Mouse (Mus musculus) right cerebral cortex, adult 18-20 months (tissue): ENCODE measurements around the gene Tbl1x.

Source experiments
- DNase-seq: peaks from one replicate; pipeline ENCODE4 v3.0.0; 2022; ENCODE audit warnings: mixed read lengths

The Tbl1x gene

DNA sequence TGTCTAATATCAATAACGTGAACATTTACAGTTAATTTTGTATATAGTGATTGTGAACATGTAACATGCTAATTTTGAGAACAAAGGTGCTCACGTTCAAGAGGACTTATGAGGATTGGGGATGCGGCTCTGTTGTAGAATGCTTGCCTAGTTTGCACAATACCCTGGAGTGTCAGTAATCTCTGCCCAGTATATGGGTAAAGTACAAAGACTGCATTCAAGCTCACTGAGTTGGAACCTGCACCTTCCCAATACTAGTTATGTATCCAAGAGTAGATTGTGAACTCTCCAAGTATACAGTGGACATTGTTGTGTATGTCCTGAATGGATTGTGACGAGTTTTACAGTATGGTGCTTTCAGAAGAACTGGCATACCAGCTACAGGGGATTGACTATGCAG is 33.7 kb downstream of the Tbl1x start:
- DNase-seq, result no peak

DNA sequence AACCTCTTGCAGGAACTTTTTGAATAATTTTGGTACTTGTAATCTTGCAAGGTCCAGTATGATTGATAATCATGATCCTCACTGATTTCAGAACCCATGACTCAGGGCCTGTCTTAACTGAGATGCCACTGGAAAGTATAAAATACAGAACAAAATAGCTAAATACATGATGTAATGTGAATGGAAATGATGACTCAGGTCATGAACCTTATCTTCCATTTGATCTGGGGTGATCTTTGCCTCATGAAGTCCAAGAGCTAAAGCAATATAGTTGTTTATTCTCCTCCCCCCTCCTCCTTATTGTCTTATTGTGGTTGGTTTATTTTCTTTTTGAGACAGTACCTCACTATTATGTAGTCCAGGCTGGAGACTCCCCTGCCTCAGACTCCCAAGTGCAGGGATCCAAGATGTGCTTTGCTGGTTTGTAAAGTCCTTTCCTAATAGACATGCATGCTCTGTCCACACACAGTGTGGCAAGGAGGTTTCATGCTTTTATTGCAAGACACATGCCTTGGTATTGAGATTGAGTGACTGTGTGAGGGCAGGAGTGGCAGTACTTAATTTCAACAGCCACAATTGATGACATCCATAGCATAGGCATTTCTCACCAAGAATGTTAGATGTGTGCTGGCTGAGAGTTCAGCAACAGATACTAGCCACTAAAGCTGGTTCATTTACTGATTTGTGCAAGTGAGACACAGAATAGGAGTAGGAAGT is 34.7 kb downstream of the Tbl1x start:
- DNase-seq, result no peak

DNA sequence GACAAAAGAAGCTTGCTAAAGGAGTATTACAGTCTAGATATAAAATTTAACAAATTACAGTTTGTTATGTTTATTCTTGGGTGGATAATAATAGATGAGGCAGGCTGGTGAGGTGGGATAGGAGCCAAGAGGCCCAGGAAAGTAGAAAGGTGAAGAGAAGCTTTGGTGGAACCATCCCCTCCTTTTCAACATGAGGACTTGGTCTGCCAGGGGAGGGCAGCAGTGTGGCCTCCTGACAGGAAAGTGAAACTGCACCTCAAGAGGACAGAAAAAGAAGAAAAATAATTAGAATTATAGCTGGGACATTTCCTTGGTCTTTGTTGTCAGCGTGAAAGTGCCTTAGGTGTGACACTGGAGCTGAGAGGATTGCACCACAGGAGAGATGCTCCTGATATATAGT is 35.6 kb downstream of the Tbl1x start:
- DNase-seq, result no peak

DNA sequence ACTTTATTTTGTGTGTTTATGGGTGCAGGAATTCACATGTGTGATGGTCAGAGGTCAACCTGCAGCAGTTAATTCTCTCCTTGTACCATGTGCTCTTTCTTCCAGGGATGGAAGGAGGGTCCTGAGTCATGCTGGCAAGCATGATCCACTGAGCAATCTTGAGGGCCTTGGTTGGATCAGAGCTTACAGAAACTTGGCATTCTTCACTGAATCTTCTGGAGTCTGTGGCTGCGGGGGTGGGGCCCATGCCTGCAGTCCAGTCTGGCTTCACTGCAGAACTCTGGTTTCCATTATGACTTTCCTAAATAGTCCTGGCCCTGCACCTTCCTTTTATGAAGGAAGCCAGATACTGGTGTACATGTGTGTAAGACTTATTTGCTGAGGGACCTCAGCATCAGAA is 38.1 kb downstream of the Tbl1x start:
- DNase-seq, result peak; percentile 11

DNA sequence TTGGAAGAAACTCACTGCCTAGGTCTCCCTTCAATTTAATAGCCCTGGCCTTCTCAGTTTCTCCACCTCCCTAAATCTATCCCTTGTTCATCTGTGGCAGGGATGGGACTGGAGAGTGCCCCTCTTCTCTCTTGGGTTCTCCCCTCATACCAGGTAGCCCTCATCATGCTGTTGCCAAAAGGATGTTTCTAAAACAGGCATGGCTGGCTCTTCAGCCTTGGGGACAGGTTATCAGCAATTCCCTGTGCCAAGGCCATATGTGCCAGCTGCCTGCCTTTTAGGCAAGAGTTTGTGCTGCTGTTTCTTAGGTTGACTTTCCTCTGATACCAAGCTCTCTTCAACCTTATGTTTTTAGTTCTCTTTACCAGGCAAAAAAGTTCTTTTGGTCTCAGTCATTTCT is 39.6 kb downstream of the Tbl1x start:
- no peak for DNase-seq

DNA sequence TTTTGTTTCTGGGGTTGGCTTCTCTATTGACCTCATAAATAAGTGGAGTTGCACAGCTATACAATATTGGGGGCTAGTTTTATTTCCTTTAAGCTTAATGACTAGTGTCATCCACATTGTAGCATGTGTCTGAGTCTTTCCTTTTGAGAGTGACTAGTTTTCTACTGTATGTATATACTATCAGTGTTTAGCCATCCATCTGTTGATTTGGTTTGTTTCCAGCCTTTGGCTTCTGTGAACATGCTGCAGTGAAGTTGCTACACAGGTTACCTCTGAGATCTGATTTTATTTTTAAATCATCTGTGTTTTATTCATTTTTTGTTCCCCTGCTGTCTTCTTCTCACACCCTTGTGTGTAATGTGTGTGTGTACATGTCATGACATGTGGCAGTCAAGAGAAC is 40.5 kb downstream of the Tbl1x start:
- DNase-seq, result no peak

DNA sequence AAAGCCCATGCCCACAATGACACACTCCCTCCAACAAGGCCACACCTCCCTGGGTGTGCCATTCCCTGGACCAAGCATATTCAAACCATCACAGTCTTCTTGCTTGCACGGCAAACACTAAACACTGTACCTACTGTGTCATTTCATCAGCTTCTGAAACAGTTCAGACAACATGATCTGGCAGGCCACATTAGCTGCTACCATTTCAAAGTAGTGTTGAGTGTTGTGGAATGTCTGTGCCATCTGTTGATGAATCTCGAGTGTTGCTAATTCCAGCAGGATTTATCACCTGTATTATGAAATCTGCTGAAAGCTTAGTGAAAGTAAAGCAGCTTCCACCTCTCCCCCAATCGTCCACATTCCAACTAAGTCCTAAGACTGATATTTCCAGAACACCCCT is 41.3 kb downstream of the Tbl1x start:
- no peak for DNase-seq

DNA sequence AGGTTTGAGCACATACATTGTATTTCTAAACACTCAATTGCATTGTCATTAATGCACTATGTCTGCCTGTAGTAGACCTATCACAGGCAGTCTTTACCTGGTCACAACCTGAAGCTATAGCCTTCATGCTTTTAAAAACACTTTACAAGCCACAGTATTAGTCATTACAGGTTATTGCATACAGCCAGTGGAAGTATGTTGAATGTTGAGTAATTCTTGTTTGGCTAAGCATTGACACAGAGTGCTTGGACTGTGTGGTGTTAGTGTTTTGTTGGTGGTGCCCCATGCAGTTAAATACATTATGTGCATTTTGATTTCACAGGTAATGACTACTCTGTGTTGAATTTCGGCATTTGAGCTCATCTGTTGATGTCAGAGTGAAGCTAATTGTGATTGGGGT is 45.2 kb downstream of the Tbl1x start:
- DNase-seq, result no peak

DNA sequence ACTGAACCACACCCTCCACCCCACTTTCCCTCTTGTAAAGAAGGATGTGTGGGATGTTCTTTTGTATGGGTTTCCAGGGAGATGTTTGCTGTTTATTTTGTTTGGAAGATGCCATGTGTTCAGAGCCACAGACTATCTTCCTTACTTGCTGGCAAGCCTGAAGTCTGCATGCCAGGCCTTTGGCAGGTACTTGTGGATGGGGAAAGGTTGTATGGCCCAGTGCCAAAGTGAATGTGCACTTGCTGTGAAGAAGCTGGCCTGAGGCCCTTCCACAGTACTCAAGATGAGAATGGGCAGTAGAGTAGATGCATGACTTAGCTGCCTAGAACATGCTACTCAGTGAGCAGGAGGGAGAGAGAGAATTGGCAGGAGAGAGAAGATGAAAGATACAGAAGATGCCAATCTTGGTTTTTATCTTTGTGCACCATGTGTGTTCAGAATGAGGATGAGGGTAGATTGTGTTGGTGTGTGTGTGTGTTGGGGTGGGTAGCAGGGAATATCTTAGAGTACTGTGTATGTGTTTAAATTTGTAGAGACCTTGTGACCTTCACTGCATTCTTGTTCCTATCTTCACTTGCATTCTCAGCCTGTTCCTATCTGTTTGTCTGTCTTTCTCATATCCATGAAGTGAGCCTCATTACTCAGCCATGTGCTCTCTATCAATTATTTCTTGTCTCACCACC is 48.5 kb downstream of the Tbl1x start:
- no peak for DNase-seq

DNA sequence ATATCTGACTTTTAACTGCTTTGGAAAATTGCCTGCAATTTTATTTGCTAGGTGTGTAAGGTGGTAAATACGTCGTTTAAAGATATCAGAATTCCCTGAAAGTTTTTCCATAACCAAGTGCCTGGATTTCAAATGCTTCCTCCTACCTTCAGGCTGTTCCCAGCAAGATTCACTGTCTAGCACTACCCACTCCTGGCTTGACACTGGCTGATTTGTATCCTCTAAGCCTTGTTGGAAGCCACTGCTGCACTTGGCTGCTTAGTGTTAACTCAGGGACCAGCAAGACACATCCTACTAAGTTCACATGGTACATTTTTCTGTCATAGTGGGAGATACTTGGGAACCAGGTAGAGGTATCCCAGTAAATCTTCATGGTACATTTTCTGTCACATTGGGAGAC is 52.8 kb downstream of the Tbl1x start:
- DNase-seq, result peak; percentile 29

DNA sequence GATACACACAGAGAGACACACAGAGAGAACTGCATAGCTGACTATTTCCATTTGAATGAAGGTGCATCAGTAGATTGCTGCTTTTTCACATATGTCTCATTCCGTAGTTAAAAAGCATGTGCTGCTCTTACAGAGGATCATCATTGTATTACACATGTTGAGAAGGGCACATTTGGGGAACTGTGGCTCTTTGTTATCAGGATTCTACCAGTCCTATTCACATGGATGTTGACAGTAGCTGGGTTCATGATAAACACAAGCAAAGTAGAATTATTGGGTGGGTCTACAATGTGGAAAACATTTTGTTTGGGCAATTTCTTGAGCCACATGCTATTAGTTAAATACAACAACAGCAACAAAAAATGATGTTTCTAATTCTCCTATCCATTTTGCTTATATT is 55.9 kb downstream of the Tbl1x start:
- no peak for DNase-seq

DNA sequence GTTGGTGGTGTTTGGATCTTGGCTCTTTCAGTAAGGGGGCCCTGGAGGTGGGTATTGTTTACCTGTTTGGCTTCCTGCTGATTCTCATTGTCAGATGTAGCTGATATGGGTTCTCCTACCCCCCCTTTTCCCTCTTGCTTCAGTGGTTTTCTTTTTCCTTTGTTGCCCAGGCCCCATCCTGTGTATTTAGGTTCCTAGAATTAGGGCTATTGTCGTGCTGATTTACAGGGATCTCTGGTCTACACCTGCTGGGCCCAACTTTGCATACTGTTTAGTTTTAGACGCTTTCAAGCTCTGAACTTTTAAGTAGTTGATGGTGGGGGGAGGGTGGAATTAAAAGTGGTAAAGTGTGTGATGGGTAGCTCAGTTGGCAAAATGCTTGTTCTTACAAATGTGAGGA is 57.2 kb downstream of the Tbl1x start:
- no peak for DNase-seq

DNA sequence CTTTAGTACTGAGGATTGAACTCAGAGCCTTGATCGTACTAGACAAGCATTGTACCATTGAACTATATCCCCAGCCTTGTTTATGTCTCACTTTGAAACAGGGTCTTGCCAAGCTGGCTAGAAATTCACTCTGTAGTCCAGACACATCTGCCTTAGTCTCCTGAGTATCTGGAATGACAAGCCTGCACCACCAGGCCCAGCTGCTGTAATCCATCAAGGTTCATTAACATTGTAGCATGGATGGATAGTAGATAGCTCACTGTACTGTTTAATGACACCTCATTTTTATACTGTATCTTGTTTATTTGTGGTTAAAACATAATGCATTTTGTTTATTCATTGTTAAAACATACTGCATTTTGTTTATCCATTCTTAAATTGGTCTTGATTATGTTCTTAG is 62.9 kb downstream of the Tbl1x start:
- DNase-seq, result no peak

DNA sequence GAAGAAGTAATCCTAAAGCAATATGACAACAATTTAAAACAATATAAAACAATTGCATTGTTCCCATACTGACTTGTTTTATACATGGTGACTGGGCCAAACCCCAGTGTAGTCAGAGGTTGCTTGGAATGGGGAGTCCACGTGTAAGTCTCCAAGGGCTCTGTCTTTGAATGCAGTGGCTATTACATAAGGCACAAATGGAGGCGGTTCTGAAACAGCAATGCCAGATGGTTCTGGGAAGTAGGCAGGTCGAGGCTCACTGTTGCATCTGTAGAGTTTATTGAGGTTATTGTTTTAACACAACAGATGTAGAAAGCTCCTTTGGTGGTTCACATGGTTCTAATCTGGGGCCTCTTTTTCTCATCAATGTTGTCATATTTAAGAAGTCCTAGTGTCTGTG is 66.3 kb downstream of the Tbl1x start:
- DNase-seq, result peak; percentile 28

DNA sequence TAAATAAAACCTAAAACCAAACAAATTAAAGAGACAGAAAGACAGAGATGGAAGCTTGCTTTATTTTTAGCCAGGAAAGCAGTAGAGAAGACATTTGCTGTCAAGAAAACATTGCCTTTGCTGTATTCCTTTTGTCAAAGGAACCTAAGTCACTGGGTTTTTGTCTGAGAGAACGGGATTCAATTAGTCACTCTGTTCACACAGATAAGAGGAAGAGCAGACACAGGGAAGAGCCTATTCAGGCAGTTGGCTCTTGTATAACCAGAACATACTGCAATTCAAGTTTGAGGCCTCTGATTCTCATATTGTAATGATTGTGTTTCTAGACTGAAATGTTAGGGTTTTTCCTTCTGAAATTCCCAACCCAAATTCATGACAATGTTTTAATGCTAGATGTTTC is 67.4 kb downstream of the Tbl1x start:
- no peak for DNase-seq

DNA sequence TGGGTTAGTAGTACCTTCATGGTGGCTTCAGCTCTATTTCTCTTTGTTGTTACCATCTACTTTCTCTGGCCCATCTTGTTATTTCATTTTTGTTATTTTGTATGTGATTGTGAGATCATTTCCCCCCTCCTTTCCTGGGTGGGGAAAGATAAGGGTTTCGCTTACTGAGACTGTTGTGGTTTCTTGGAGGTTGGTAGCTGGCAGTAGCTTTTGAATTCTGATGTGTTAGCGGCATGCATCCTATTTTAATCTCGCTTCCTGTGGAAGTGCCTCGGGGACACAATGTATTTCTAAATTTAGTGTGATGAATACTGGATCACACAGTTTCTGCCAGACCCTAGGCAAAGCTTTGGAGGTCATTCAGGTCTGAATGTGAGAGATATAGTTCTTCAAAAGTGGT is 69.2 kb downstream of the Tbl1x start:
- peak; percentile 14 for DNase-seq

DNA sequence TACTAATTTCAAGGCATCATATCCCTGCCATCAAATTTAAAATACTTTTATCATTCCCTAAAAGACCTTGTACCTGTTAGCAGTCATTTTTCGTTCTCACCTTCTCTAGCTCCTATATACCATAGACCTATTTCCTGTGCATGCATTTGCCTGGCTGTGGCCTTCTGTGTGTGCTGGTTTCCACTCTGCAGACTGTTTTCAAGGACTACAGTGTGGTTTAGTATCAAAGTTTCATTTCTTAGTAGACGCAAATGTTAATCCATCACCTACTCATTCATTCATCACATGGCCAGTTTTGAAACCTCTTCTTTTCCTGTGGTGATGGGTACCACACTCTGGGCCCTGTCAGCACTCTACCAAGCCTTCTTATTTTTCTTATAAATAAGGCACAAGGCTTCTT is 75.2 kb downstream of the Tbl1x start:
- no peak for DNase-seq

DNA sequence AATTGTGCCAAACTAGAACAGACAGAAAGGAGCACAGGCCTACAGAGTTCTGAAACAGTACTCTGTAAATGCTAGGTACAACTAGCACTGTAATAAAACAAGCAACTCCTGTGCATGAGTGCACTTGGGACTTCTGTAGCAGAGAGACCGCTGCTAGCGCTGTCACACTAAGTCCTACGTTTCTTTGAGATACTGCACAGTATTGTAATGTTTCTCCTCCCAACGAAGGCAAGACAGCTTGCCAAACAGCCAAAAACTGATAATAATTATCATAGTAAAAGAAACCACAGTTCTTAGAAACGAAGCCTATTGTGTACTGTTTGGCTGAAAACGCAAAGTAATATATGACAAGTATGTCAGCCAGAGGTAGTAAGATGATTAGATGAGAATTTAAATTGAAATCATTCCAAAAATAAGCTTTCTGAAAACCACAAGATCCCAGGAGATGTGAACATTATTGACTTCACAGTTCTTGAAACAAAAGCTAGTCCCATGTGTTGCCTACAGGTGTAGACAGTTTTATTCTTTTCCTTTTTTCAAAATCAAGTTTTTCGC is 83.9 kb downstream of the Tbl1x start:
- DNase-seq, result no peak

DNA sequence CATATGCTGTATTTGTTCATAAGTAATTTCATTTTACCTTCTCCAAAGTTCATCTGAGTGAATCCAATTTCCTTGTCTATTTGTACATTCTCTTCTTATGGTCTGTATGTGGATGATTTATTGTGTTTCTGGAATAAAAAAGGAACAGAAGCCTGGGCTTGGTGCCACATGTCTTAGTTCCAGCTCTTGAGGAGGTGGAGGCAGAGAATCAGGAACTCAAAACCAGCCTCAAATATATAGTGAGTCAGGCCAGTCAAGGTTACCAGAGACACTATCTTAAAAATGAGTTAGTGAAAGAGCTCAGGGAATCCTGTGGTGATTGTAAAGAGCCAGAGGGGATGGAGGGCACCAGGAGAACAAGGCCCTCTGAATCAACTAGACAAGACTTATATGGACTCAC is 86.9 kb downstream of the Tbl1x start:
- DNase-seq, result peak; percentile 64

DNA sequence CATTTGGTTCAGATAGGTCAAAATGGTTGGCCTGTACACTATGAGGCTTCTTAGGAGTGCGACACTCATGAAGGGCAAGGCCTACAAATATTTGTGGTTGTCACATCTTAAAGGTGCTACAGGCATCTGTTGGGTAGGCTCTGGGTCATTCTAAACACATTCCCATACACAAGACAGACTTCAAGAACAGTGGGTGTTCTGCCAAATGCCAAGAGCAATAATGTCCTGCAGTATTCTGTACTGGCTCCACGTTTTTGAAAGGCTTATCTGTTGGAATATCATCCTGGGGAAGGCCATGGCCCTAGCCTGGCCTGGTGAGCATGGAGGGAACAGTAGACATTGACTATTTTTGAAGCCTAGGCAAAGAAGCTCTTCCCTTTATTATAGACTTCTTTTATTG is 87.9 kb downstream of the Tbl1x start:
- no peak for DNase-seq

DNA sequence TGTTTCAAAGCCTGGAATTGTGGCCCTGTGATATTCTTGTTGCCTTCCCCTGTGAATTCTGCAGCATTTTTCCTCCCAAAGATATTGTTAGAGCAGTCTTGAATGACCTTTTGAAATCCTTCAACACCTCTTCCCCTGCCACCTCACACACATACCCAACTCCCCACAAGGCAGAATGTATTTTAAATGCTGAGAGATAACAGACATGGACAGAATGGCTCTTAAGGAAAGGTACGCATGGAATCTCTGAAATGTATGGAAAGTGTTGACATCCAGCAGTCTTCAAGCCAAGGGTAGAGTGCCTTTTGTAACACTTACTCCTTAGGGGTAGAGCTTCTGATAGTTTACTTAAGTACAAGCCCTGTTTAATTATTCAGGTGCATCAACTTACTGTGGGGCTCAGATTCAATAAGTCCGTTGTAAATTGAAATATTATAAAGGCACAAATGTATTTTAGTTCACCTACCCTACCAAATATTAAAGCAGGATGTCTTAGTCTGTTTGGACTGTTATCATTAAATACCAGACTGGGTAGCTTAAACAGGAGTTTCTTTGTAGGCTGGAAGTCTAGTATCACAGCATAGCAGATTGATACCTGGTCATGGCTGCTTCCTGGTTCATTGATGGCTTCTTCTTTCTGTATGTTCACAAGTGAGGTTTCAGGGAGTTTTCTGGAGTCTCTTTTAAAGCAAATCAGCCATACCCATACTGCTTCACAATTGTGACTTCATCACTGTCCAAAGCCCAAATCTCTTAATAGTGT is 92.9 kb downstream of the Tbl1x start:
- no peak for DNase-seq

DNA sequence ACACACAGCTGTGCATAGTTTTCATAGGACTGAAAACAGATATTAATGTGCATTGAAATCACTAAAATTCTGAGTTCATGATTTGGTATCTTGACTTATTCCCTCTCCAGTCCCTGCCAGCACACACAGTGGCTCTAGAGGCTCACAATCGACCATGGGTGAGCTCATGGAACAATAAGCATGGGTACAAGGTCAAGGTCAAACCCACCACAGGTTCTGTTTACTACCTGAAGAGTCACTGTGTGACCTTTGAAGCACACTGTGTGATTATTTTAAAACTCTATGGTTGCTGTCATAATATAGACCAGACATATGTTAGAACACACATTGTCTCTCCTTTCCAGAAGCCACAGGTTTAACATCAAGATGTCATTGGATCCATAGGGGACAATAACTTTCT is 96.7 kb downstream of the Tbl1x start:
- DNase-seq, result no peak

DNA sequence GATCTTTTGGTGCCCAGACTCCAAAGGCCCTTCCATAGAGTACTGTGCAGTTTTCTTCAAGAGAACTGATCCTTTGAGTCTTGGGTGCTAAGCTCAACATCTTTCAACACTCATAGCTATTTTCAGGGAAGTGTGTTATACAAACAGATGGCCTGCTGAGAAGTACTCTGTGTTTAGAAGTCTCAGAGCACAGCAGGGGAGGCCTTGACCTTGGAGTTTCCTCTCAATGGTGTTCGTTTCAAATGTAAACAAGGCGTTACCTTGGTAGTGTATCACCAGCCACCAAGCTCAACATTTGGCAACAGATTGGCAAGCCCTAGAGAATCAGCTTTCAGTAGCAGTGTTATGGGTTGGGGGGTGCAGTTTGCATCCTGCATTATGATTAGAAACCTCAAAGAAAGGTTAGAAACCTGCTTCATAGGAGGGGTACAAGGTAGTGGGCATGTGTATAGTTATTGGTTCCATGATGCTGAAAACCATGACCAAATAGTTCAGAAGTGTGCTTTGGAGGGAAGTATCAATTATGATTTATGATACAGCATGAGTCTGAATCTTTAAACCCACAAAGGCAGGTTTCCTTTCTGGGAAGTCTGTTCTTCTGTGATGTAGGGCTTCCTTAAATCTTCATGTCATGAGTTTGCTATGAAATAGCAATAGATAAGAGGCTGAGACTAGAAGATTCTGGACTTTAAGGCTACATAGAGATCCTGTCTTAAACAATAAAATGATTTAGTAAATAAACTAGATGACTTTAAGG is 98.3 kb downstream of the Tbl1x start:
- DNase-seq, result no peak
